Mouse (Mus musculus) gastrocnemius, adult 8-10 months (tissue): ENCODE data around the gene Stk35. TPM values are rescaled to one million over a fixed set of nuclear protein-coding genes. Genes with fewer than 3 reads are reported as not detected.

Source experiments
- DNase-seq, 2 experiments: peaks; one replicate each; pipeline ENCODE4 v3.0.0; 2022; ENCODE audit warnings: low spot score in 2 of 2
- total RNA-seq, 4 experiments: library from RNA; stranded (reverse); gene quantifications; 2 replicates each; pipeline ENCODE4 v1.2.4; 2022

Stk35 gene
- 10 to 100 TPM in 1 of 4 experiments, 1 to 10 TPM in 3; 7.5 to 10.1 (median 7.8) TPM for total RNA-seq

DNA sequence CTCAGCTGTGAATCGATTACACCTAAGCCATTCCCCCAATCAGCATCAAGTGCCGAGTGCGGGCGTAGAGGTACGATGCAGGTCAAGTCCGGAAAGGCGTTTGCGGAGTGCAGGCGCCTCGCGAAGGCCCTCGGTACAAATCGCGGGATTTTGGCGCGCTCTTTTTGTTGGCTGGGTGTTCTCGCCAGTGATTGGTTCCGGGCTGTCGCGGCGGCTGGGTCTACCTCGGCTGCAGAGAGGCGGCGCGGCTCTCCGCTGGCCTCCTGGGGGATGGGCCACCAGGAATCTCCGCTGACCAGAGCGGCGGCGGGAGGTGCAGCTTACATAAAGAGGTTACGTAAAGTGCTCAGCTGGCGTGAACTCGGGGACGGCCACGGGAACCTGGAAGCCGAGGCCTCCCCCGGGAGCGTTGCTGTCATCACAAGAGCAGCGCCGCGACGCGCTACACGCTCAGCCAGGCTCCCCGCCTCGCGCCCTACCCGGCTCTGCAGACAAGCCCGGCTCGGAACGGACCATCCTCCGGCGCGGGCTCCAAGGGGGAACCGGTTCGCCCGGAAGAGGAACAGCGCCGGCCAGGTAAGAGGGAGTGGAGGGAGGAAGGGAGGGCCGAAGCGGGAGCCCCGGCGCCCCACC is at the start of gene Stk35:
TSS of gene Stk35 (plus strand) at position 247 of the 633 bp plus-strand sequence.
- peak; percentile 78 to 90 for DNase-seq

DNA sequence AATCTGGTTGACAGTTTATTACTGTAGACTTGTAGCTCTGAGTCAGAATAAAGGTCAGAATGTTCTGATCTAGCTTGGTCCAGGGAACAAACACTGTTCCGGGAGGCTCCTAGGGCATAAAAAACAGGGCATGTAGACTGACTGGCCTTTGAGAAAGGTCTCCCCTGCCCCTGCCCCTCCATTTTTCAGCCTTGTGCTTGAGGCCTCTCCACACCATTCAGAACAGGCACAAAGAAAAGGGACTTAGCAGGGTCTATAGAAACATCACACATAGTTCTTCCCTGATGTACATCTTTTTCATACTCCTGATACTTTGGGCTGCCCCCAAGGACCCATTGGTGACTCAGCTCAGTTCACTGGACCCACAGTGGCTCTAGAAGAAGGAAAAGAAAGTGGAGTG is 18.3 kb upstream of the Stk35 start:
- no peak for DNase-seq

DNA sequence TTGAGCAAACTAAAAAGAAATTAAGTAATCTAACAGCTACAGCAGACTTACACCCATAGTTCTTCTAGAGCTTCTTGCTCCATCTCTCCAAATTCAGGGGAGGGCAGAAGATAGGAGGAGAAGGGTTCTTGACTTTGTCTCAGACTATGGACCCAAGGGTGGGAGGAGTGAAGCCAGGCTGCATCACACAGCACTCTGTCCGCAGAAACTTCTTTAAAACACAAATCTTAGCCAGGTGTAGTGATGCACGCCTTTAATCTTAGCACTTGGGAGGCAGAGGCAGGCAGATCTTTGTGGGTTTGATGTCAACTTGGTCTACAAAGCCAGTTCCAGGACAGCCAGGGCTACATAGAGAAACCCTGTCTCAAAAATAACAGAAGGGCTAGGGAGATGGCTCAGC is 3.8 kb upstream of the Stk35 start:
- DNase-seq = no peak

DNA sequence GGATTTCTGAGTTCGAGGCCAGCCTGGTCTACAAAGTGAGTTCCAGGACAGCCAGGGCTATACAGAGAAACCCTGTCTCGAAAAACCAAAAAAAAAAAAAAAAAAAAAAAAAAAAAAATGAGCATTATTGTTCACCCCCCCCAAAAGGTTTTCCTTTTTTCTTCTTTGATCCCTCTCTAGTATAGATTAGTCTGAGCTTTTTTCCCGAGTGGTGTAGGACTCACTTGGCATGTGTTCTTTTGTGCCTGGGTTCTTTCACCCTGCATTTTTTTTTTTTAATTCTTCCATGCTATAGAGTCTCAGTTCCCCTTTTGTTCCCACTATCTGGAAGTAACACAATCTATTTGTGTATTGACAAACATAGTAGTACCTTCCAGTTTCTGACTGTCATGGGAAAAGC is 2.6 kb upstream of the Stk35 start:
- no peak for DNase-seq

DNA sequence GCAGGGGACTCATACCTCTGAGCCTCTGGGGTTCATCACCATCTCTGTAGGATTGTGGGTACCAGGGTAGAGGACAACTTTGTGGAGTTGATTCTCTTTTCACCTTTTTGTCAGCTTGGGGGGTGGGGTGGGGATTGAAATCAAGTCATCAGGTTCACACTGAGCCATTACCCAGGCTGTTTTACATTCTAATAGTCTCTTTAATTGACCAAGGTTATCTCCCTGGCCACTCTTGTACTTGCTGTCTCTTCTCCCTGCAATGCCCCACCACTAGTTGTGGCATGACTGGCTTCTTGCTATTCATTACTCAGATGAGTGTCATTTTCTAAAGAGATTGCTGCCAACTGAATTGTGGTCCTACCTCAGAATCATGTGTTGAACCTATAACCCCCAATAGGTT is 1.9 kb upstream of the Stk35 start:
- no peak for DNase-seq

DNA sequence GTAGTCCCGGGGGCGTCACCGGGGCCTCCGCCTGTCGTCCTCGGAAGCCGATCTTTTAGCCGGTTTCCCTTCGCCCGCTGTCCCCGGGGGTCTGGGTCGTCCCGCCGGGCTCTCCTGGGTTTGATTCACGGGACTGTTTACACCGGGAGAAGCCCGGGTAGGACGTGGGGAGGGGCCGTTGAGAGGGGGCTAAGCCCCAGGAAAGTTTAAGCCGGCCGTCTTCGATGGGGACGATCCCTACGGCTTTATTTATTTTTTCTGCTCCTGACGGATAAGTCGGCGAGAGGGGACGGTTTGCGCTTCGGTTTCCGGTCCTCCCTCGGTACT is 550 bp downstream of the Stk35 start:
- no peak for DNase-seq

DNA sequence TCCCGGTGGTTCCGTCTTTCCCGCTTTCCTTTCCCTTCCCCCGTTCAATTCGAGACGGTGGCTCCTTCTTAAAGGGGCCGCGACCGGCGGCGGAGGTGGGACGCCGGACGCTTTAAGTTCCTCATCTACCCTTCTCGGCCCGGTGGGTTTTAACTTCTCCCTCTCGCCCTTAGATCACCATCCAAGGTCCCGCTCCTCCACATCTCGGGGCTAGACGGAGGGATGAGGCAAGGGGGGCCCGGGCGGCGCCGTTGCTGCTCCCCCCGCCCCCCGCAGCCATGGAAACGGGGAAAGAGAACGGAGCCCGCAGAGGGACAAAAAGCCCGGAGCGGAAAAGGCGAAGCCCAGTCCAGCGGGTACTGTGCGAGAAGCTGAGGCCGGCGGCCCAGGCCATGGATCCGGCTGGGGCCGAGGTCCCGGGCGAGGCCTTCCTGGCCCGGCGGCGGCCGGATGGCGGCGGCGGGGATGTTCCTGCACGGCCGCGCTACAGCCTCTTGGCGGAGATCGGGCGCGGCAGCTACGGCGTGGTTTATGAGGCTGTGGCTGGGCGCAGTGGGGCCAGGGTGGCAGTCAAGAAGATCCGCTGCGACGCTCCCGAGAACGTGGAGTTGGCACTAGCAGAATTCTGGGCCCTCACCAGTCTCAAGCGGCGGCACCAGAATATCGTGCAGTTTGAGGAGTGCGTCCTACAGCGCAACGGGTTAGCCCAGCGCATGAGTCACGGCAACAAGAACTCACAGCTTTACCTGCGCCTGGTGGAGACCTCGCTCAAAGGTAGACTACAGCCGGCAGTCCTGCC is 1.1 kb downstream of the Stk35 start:
- peak; percentile 82 to 83 for DNase-seq

DNA sequence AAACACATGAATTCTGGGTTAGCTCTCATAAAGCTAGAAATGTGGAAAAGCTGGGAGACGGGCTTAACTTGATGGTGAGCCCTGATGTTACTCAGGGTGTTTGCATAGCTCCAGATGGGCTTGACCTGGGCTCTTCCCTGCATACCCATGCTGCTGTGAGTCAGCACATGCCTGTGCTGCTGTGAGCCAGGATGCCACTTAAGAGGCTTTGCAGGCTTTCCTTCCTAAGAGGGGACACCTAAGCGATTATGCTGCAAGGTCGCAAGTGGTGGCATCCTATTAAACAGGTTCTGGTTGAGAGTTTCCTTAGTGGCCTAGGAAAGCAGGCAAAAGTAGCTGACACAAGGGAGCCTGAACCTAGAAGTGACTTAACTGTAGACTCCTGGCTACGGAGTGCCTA is 5.2 kb downstream of the Stk35 start:
- no peak for DNase-seq

DNA sequence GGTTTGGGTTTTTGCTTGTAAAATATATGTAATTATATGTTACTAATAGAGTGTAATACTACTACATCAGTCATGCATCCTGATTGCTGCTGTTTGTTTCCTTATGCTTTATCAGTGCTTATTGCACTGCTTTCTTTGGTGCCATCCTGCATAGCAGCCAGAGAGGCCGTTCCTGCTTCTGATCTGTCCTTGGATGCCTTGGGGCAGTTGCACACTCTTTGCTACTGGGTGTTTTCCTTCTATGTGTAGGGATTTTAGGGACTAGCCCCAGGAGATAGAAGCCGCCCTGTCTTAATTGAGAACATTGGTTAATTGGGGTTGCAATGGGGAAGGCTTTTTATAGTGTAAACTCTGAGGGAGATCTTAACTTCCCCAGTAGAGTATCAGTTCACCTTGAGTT is 6.2 kb downstream of the Stk35 start:
- no peak for DNase-seq

DNA sequence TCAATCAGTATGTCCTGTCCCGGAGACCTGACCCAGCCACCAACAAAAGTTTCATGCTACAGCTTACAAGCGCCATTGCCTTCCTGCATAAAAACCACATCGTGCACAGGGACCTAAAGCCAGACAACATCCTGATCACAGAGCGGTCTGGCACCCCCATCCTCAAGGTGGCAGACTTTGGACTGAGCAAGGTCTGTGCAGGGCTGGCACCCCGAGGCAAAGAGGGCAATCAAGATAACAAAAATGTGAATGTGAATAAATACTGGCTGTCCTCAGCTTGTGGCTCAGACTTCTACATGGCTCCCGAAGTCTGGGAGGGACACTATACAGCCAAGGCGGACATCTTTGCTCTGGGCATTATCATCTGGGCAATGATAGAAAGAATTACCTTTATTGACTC is 10.2 kb downstream of the Stk35 start:
- no peak for DNase-seq

DNA sequence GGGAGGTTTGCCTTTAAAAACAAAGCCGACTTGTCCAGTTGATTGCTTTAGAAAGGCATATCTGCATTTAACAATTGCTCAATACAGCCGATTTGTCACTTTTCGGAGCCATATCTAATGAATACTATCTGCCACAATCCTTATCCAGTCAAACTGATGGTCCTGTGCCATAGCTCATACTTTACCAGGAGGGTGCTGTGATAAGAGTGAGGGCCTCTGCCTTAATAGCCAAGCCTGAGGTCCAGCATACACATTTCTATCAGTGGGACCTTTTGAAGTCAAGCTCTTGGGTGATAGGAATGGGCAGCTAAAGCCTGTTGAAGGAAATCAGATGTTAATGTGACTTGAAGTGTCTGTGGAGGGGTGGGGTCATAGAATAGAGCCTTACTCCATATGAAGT is 13.7 kb downstream of the Stk35 start:
- no peak for DNase-seq

DNA sequence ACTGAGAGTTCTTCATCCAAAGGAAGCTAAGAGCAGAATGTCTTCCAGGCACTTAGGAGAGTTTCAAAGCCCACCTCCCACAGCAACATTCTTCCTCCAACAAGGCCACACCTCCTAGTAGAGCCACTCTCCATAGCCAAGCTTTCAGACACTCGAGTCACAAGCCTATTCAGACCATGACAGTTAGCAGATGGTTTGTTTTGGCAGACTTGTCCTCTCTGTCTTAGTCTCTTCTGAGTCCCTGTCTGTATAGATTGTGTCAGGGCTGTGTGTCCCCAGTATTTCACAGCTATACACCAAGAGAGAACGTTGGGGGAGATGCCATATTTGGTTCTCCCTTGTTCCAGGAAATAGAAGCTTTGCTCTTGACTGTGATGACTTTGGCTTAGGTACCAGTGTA is 14.8 kb downstream of the Stk35 start:
- no peak for DNase-seq

DNA sequence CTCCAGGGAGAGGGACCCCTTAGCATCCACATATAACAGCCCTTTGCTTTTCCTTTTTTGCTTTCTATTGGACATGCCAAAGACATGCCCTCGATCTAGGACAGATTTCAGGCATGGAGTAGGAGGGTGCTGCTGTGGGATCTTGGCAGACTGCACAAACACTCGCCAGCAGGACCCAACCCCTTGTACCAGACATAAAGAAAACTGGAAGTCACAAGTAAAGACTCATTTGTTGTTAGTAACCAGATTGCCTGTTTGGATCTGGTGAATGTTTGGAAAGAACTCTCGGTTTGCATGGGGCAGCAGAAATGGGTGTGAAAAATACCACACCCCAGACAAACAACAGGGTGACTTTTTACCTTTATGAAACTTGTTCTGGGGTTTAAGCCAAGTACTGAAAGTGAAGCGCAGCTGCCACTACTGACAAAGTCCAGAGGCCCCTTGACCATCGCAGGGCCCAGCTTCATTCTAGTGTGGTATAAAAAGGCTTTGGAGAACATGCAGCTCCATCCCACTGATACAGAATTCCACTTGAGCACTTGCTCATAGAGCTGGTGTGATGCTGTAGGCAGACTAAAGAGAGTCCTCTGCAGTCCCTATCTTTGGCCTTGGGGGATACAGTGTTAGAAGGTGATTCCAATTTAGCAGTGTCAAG is 17.4 kb downstream of the Stk35 start:
- DNase-seq = no peak

DNA sequence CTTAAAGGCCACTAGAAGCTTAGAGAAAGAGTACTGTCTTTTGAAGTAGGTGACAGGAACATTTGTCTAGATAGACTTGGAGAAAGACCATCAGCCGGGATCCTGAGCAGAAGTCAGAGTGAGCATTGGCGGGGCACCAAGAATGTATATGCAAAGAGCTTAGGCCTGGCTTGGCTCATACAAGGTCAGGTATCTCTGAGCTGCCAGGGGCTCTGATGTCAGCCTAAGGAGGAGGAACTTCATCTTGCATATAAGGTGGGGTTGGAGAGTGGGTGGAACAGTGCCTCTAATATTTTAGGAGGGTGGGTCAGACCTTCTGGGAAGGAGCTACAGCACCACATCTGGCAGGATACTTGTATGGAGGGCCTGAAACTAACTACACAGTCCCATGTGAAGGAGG is 18.6 kb downstream of the Stk35 start:
- no peak for DNase-seq

DNA sequence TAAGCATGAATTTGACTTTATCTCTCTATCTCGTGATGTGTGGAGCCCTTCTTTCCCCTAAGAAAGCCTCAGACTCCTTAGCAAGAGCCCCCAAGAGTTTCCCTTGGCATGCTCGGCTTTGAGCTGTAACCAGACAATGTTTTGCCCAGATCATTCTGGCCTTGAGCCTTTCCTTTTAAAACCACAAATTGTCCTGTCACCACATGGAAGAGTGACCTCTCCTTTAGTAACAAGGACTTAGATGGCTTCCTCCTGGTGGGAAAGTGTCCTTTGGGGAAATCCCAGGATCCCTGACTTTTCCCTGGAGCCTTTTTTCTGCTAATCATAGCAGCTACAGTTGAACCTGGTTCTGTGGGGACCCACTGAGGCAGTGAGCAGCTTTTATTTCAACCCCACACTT is 19.2 kb downstream of the Stk35 start:
- no peak for DNase-seq

DNA sequence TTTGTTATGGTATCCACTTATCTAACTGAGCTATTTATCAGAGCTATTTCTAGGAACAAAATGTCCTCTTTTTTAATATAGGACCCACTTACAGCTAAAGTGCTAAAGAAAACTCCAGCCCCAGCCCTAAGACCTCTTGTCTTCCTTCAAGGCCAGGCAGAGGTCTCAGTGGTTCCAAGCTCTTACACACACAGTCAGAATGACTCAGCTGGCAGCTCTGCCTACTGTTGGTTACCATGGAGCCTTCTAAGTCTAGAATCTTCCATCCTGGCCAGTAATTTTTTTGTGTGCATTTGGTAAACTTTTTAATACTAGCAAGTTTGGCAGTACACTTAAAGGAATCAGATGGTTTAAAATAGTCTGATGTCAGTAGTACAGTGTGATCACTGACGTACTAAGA is 19.6 kb downstream of the Stk35 start:
- DNase-seq = no peak

DNA sequence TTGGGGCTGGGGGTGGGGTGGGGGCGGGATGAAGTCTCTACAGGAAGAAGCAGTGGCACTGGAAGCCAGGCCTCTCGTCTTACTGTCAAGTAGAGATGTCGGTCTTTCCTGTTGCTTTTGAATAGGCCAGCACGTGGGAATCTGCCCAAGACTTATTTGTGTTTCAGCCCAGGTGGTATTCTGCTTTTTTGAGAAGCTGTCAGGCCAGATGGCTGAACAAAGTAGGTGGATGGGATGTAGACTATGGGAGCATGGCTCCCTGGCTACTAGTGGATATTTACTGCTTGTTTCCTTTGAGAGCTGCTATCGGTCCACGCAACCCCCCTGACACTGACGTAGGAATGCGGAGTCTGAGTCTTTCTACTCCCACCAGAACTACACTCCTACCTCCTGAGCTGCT is 20.7 kb downstream of the Stk35 start:
- DNase-seq = no peak

DNA sequence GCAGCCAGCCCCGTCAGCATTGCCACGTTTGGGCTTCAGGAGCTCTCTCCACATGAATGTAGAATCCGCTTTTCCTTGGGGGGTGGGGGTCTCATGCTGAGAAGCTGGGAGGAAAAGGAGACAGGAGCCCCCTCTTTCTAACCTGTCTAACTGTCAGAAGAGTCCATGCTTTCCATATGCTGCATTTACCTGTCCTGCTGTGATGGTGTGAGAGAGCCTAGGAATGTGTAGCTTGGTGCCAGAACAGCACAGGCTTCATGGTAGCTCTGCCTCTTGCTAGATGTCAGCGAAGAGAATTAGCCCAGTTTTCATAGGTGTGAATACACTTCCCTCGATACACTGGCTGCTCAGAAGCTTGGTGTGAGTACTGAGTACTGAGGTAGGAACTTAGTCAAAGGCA is 21.3 kb downstream of the Stk35 start:
- DNase-seq = no peak

DNA sequence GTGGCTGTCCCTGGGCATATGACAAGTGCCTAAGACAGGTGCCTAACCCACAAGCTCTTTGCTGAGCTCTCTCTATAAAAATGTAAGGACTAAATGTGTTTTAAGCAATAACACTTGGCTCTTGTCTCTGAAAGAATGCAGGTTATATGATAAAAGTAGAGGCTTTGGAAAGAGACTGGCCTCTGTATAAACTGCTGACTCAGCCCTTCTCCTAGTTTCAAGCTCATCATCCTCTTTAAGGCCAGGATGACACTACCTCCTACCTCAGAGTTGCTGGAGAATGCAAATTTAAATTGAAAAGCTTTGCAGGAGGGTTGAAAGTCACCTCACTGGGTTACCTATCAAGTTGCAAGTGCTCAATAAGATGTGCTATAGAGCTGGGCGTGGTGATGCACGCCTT is 23.0 kb downstream of the Stk35 start:
- DNase-seq = no peak

DNA sequence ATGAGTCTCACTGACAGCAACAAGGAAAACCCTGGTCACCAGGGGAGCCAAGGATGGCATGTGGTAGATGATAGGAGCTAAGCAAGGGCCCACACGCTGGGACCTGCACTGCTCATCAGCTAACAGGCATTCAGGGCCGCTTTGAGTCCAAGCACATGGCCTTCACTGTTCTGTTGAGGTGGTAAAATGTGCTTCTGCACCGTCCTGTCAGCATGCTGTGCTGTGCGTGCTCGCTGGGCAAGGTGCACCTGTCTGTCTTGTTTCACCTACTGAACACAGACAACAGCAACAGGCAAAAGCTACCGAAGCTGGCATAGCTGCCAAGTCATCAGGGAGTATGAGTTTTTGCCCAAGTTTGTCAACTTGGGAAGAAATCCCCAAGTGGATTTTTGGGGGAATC is 23.9 kb downstream of the Stk35 start:
- DNase-seq = no peak

DNA sequence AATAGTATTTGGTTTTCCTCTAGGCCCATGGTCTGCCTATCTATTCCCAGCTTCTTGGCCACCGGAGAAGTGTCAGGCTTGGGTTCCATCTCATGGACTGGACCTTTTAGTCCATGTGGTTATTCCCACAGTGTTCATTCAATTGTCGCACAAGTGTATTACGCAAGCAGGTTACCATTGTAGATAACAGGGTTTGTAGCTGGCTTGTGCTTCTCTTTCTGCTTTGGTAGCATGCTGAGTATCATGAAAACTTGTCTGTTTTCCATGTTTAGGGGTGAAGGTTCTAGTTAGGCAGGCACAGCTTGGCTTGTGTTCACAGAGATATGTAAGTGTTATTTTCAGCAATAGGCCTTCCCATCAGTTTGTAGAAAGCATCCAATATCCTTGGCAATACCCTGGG is 25.8 kb downstream of the Stk35 start:
- DNase-seq = no peak

DNA sequence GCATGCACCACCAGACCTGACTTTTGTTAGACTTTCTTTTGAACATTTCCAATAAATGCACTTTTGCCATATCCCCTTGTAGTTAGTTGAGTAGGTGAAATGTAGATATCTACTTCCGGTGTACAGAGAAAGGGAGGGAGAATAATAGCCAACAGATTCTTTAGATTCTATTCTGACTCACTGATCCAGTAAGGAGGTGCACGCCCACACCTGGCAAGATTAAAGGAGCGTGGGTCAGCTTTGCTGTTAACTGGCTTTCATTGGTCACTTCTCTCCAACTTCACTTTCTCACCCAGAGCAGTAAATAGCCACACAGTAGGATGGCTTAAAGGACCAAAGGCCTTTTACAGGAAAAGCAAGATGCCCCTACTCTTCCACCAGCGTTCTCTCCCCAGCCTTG is 32.7 kb downstream of the Stk35 start:
- DNase-seq = no peak

DNA sequence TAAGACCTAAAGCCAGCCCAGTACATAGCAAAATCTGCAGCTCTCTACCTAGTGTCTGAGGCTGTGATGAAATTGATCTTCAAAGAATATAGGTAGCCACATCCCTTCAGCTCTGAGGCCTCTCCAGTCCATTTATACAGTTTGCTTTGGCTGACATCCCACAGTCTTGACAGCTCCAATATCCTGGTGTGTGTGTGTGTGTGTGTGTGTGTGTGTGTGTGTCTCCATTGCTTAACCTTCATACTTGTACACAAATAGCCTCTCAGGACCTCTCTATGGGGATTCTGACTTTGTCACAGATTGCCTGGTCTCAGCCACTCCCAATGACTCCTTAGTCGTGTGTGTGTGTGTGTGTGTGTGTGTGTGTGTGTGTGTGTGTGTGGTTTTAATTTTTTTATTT is 33.9 kb downstream of the Stk35 start:
- DNase-seq = no peak
